Comparison of ENCODE assay signal across 13 mouse cellular contexts in the genomic region with DNA sequence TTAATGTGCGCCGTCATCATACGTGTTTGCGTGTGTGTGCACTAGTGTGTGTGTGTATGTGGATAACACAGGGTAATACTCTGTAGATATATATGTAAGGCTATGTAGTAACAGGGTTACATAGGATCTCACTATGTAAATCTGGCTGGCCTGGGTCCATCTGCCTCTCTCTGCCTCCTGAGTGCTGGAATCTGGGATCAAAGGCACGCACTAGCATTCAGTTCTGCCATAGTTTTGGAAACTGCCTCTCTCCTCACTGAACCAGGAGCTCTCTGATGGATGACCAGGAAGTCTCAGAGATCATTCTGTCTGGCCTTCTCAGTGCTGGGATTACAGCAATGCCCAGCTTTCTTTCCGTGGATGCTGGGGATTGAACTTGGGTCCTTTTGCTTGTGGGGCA. TPM values are rescaled to one million over a fixed set of nuclear protein-coding genes. Genes with fewer than 3 reads are reported as not detected.
DNase-seq lines count a peak whose midpoint lies in the region; ATAC-seq and TF ChIP-seq lines count a peak whose summit lies in the region.
"Had no signal": no experiment of that assay in that cellular context is flagged by ENCODE, and none has a peak within 500 bp of the region (broad histone marks: within the 10 kb centered on the region; RNA-seq: fewer than 3 reads in every experiment).

No protein-coding gene starts in this region.

- H3K27ac ChIP-seq in hindbrain, embryonic 13.5 days: 0 out of 2 replicates have a peak overlapping the region, but pooled peaks have one; percentile 18
- H3K27ac ChIP-seq in hindbrain, embryonic 11.5 days (ENCODE audit: low read depth, low read length): no peak overlapping the region
- peak overlapping the region; percentile 96 for H3K27ac ChIP-seq in embryonic fibroblast, embryonic 13.5 days (ENCODE audit: insufficient read depth, low read length)
- H3K27ac ChIP-seq: midbrain, embryonic 13.5 days had no signal

- H3K36me3 ChIP-seq in hindbrain, embryonic 13.5 days: no peaks in the 10 kb centered on the region
- no peaks in the 10 kb centered on the region for H3K36me3 ChIP-seq in hindbrain, embryonic 11.5 days (ENCODE audit: control insufficient read depth, insufficient read depth, low read length)
- H3K36me3 ChIP-seq in E14TG2a.4 (ENCODE audit: insufficient read depth, low read length): no peaks in the 10 kb centered on the region
- H3K36me3 ChIP-seq: midbrain, embryonic 13.5 days had no signal

- DNase-seq in hindbrain, embryonic 11.5 days (ENCODE audit: low spot score): no peak
- peak; percentile 55 for DNase-seq in 3T3-L1 (ENCODE audit: low read depth, low spot score)
- DNase-seq in urinary bladder, postnatal 4 days (ENCODE audit: low spot score in 2 of 2): no peak
- no peak for DNase-seq in thymus, postnatal 0 days (ENCODE audit: low spot score)
- DNase-seq: adrenal gland, postnatal 36 days; cerebellum, adult 18-20 months; gastrocnemius, postnatal 14 days; liver, postnatal 0 days had no signal

- no peak for TF ChIP-seq CTCF in E14TG2a.4 (conservative IDR thresholded peaks at IDR 0.05; ENCODE audit: low read length)
- no peak for TF ChIP-seq CTCF in embryonic fibroblast, embryonic 13.5 days (IDR thresholded peaks at IDR 0.05; ENCODE audit: borderline replicate concordance, insufficient read depth, low read length)

- no peaks in the 10 kb centered on the region for H3K9me3 ChIP-seq in hindbrain, embryonic 13.5 days
- no peaks in the 10 kb centered on the region for H3K9me3 ChIP-seq in hindbrain, embryonic 11.5 days (ENCODE audit: control insufficient read depth, low read length)
- H3K9me3 ChIP-seq in E14TG2a.4 (ENCODE audit: low read length): no peaks in the 10 kb centered on the region
- H3K9me3 ChIP-seq: midbrain, embryonic 13.5 days had no signal

- no peak overlapping the region for H3K4me2 ChIP-seq in hindbrain, embryonic 13.5 days
- H3K4me2 ChIP-seq in hindbrain, embryonic 11.5 days (replicated peaks; ENCODE audit: low read depth, low read length): no peak overlapping the region
- H3K4me2 ChIP-seq: midbrain, embryonic 13.5 days had no signal

- 83% methylated on average over 6 of the region's 6 CpGs for WGBS in hindbrain, embryonic 13.5 days
- 76% methylated on average over 6 of the region's 6 CpGs for WGBS in hindbrain, embryonic 11.5 days

- no peak overlapping the region for H3K4me3 ChIP-seq in hindbrain, embryonic 13.5 days
- H3K4me3 ChIP-seq in hindbrain, embryonic 11.5 days (ENCODE audit: low read depth, low read length): no peak overlapping the region
- peak overlapping the region; percentile 18 for H3K4me3 ChIP-seq in E14TG2a.4 (replicated peaks; ENCODE audit: low read length)
- H3K4me3 ChIP-seq in embryonic fibroblast, embryonic 13.5 days (ENCODE audit: insufficient read depth, low read length): no peak overlapping the region
- H3K4me3 ChIP-seq: midbrain, embryonic 13.5 days had no signal

- peaks cover 37% of the 10 kb centered on the region; the same call in 1 of the 2 replicates for H3K27me3 ChIP-seq in hindbrain, embryonic 13.5 days
- peaks cover 11% of the 10 kb centered on the region for H3K27me3 ChIP-seq in hindbrain, embryonic 11.5 days (ENCODE audit: control insufficient read depth, insufficient read depth, low read length)
- H3K27me3 ChIP-seq in E14TG2a.4 (ENCODE audit: insufficient read depth, low read length): no peaks in the 10 kb centered on the region

- ATAC-seq in hindbrain, embryonic 13.5 days (ENCODE audit: low FRiP score): no peak
- ATAC-seq in hindbrain, embryonic 11.5 days (ENCODE audit: low FRiP score): no peak
- no peak for ATAC-seq in erythroid progenitor cell, adult 5-6 weeks (replicated peaks; ENCODE audit: low FRiP score, poor library complexity, severe bottlenecking)
- ATAC-seq: liver, postnatal 0 days had no signal

- H3K4me1 ChIP-seq in hindbrain, embryonic 13.5 days (replicated peaks): peaks cover 44% of the 10 kb centered on the region
- 0 out of 2 replicates have a peak, but pooled peaks cover 12% of the 10 kb centered on the region for H3K4me1 ChIP-seq in hindbrain, embryonic 11.5 days (replicated peaks; ENCODE audit: control insufficient read depth, insufficient read depth, low read length)
- H3K4me1 ChIP-seq in E14TG2a.4 (replicated peaks; ENCODE audit: low read depth, low read length): peaks cover 93% of the 10 kb centered on the region
- H3K4me1 ChIP-seq in embryonic fibroblast, embryonic 13.5 days (ENCODE audit: control insufficient read depth, insufficient read depth, low read length): peaks cover 22% of the 10 kb centered on the region

- no peak overlapping the region for H3K9ac ChIP-seq in hindbrain, embryonic 13.5 days
- H3K9ac ChIP-seq in hindbrain, embryonic 11.5 days (ENCODE audit: low read depth, low read length): no peak overlapping the region
- H3K9ac ChIP-seq: liver, postnatal 0 days; midbrain, embryonic 13.5 days had no signal

- no peak for TF ChIP-seq POLR2A in embryonic fibroblast, embryonic 13.5 days (IDR thresholded peaks at IDR 0.05; ENCODE audit: low read depth, low read length)

RNA-seq across cellular contexts. Expression of a gene that starts 44.4 kb away (rescaled TPM):
- polyA plus RNA-seq in hindbrain, embryonic 13.5 days (2015; fragmentation: Nextera tagmentation; extraction: Ambion mirVana): 15.3 and 16.3 TPM in 2 replicates
- 12.5 and 16.1 TPM in 2 replicates for polyA plus RNA-seq in hindbrain, embryonic 11.5 days (2014; fragmentation: Nextera tagmentation; extraction: Ambion mirVana)
- polyA plus RNA-seq in embryonic fibroblast, embryonic 13.5 days (2011; ENCODE audit: insufficient read length, low read depth, missing spikeins): 50.3 and 57.8 TPM in 2 replicates
- 129 and 136 TPM in 2 replicates for total RNA-seq in erythroid progenitor cell, adult 5-6 weeks (2015; ENCODE audit: low replicate concordance)
- 166 and 173 TPM in 2 replicates for total RNA-seq in erythroid progenitor cell, adult 5-6 weeks (2017; ENCODE audit: low replicate concordance)
- polyA plus RNA-seq in thymus, postnatal 0 days (2015; fragmentation: Nextera tagmentation; extraction: Ambion mirVana): 12.4 and 16.6 TPM in 2 replicates
